Mouse (Mus musculus) common myeloid progenitor, adult 5-6 weeks (primary cell): ENCODE measurements around the gene 9130019O22Rik. TPM values are rescaled to one million over a fixed set of nuclear protein-coding genes. Genes with fewer than 3 reads are reported as not detected.
"Not testable (repeated sequence)": the region's sequence is repeated elsewhere in the genome, so short reads cannot be mapped to it uniquely, and the experiment has no call there.

ENCODE experiments used
- ATAC-seq: replicated peaks from 2 replicates; pipeline ENCODE4 v1.8.0; 2016; ENCODE audit warnings: low read depth, mild to moderate bottlenecking, moderate TSS enrichment, inconsistent platforms; ENCODE audit not compliant: poor library complexity, severe bottlenecking
- total RNA-seq: library from RNA; stranded (forward); fragments of 200-1000, 187-1606 nt; gene quantifications from 2 replicates; pipeline ENCODE4 v1.2.3, GENCODE M21; 2017

Gene 9130019O22Rik
- total RNA-seq, 1 experiment from 2014 or later: 7.2 TPM

DNA sequence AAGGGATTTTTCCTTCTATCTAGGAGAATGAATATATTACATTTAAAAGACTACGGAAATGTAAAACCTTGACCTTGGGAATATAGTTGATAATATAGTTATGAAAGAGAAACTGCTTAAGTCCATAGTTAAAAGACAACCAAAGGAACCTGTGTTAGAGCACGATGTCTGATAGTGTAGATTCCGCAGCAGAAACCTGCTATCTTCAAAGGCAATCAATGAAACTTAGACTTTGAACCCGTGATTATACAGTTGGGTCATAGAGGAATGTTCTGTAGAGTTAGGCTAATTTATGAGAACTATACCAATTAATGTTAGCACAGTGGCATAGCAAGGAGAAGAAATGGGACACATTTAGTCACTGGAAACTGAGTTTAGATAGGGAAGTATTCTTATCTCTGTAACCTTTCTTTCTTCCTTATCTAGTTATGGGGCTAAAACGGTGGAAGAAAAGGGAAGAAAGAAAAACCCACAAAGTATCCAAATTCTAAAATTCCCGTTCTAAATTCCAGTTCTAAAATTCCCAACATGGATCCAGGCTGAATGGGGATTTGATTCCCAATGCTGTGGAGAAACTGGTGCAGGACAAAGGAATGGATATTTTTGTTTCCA lies 8.6 kb downstream of the 9130019O22Rik start:
- no peak for ATAC-seq

DNA sequence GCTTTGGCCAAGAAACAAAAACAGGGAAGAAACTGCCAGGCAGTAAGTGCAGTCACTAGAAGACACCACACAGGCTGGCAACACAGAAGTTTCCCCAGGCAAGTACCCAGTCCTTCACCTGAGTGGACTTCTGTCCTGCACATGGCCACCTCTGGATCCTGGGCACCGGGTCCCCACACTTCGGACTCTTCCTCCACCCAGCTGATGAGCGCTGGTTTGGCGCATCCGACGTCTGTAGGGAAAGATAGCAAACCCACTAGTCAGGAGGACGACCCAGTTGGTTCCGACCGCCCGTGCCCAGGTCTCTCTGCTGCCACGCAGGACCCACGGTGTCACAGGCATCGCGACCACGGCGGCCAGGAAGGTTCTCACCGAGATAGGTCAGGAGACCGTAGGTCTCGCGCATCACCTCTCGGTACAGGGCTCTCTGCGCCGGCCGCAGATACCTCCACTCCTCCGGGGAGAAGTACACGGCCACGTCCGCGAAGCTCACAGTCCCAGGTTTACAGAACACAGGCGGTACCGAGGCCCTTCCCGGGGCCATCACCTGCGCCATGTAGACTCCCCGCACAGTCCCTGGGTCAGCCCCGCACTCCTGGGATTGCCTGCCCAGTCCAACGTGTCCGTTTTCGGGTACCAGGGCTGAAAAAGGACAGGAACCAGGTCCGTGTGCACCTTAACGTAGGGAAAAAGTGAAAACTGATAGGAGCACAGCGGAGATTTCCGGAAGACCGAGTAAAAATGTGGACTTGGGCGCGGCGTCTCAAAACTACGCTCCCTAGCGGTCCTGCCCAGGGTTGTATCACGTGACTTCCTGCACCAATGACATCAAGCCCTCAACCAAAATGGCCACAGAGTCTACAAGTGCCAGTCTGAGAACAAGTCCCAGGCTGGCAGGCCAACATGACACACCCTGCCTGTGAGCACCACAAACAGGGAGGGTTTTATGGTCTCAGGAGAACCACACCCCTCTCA lies 11.4 kb downstream of the 9130019O22Rik start, which contains the start of gene Zfp747:
Gene Zfp747 (minus strand): TSS at position 780 of the 975 bp plus-strand sequence.
- peak; percentile 96 for ATAC-seq

GRCm38 (mm10) chr7:127371870-127372269 lies 15.1 kb downstream of the 9130019O22Rik start:
- not testable (repeated sequence) for ATAC-seq

- no peak for ATAC-seq
Observed at GRCm38 (mm10) chr7:127371213-127371612, 15.8 kb downstream of the 9130019O22Rik start.

- ATAC-seq: no peak
Observed at GRCm38 (mm10) chr7:127366249-127366648, 20.7 kb downstream of the 9130019O22Rik start.

DNA sequence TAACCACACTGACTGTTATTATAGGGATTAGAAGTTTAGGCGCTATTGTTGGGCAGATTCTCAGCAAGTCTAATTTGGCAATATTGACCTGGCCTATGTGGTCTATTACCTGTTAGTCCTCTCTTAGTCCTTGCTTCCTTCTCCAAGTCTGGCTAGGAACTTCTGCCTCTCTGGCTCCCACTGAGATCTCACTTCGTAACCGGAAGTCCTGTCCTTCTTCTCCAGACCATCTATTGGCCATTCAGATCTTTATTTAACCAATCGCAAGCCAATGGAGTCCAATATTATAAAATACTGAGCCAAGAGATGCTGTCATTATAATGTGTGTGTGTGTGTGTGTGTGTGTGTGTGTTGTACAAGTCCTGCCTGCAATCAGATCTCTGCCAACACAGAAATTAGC lies 22.8 kb downstream of the 9130019O22Rik start:
- ATAC-seq: no peak

GRCm38 (mm10) chr7:127363475-127363921 lies 23.5 kb downstream of the 9130019O22Rik start:
- no peak; the same call in 1 of the 2 replicates for ATAC-seq

- ATAC-seq: peak; percentile 79
Observed at GRCm38 (mm10) chr7:127362418-127362817, 24.5 kb downstream of the 9130019O22Rik start.

- ATAC-seq: no peak
Observed at GRCm38 (mm10) chr7:127361449-127361848, 25.5 kb downstream of the 9130019O22Rik start.

- ATAC-seq: no peak
Observed at GRCm38 (mm10) chr7:127360265-127360664, 26.7 kb downstream of the 9130019O22Rik start.

- ATAC-seq: no peak
Observed at GRCm38 (mm10) chr7:127358472-127358871, 28.5 kb downstream of the 9130019O22Rik start.

DNA sequence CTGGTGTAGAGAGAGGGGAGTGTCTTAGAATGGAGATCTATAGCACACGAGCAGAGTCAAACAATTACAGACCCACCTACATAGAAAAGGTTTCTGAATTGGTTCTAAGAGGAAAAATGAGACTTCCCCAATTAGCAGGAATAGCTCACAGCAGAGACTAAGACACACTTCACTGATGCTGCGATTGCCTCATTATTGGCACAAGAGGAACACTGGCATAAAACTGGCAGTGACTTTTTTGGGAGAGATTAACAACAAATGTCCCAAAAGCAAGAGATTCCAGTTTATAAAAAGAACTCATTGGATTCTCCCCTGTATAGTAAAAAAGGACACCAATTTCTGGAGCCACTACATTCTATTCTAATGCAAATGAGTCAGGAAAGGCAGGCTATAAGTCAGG lies 29.1 kb downstream of the 9130019O22Rik start:
- ATAC-seq: no peak

DNA sequence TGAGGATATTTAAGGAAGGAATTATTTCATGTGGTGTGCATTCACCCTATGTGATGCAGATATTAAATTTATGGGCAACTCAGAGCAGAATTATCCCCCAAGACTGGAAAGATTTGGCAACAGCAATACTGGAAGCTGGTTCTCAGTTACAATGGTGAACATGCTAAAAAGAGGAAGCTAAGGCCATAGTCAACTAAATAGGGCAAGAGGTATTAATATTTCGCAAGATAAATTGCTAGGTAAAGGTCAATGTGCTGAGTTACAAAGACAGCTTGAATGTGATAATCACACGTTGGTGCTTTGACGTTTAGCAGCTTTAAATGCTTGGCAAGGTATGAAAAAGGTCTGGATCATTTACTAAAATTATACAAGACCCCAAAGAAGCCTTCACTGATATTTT lies 31.2 kb downstream of the 9130019O22Rik start:
- ATAC-seq: 0 out of 2 replicates have a peak, but pooled peaks have one; percentile 22

GRCm38 (mm10) chr7:127351230-127352004 lies 35.5 kb downstream of the 9130019O22Rik start:
- peak; percentile 54 for ATAC-seq

GRCm38 (mm10) chr7:127346676-127347075 lies 40.3 kb downstream of the 9130019O22Rik start:
- ATAC-seq: no peak

- ATAC-seq: peak; percentile 89
Observed at GRCm38 (mm10) chr7:127345512-127346325, 41.2 kb downstream of the 9130019O22Rik start, which contains the start of gene Zfp768. Gene Zfp768, minus strand, starts transcription at chr7:127345589.

- ATAC-seq: no peak
Observed at GRCm38 (mm10) chr7:127345092-127345491, 41.9 kb downstream of the 9130019O22Rik start.

GRCm38 (mm10) chr7:127344371-127344770 lies 42.6 kb downstream of the 9130019O22Rik start:
- ATAC-seq: no peak

DNA sequence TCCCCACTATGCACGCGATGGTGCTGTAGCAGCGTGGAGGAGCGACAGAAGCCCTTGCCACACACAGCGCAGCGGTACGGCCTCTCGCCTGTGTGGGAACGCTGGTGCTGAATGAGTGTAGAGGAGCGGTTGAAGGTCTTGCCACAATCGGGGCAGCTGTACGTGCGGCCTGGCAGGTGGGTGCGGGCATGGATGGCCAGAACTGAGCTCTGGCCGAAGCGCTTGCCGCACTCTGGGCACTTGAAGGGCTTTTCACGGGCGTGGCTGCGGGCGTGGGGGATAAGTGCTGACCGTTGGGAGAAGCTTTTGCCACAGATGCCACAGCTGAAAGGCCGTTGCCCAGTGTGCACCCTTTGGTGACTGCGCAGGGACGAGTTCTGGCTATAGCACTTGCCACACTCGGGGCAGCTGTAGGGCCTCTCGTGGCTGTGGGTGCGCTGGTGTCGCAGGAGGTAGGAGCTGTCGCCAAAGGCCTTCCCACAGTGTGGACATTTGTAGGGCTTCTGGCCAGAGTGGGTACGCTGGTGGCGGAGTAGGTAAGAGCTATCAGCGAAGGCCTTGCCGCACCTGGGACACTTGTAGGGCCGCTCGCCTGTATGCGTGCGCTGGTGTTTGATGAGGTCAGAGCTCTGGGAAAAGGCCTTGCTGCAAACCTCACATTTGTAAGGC lies 43.5 kb downstream of the 9130019O22Rik start:
- no peak for ATAC-seq
